Mouse (Mus musculus) hindlimb bud, embryonic 11.5 days (tissue): ENCODE measurements at regions not wholly inside any gene's neighbourhood (a gene's known extent, or its start where the extent isn't known, plus 50 kb on each side); places are given as distances from the start of the nearest gene placed in this dataset.

ENCODE experiments used
- DNase-seq: peaks from one replicate; pipeline ENCODE4 v3.0.0-alpha.2; 2012; ENCODE audit warnings: low read depth, low spot score; ENCODE audit errors: extremely low spot score

DNA sequence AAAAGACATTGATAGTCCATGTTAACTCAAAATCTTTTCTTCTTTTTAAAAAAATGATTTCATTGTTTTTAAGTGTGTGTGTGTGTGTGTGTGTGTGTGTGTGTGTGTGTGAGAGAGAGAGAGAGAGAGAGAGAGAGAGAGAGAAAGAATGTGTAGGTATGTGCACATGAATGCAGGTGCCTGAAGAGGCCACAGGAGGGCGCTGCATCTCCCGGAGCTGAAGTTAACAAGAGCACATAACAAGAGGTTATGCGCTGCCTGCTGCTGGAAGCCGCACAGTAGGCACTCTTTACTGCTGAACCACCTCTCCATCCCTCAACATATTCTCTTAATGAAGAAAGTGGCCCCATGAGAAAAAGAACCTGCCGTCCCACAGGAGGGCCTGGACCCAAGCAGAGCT is 172.6 kb upstream of the Kazn start:
- DNase-seq = no peak

DNA sequence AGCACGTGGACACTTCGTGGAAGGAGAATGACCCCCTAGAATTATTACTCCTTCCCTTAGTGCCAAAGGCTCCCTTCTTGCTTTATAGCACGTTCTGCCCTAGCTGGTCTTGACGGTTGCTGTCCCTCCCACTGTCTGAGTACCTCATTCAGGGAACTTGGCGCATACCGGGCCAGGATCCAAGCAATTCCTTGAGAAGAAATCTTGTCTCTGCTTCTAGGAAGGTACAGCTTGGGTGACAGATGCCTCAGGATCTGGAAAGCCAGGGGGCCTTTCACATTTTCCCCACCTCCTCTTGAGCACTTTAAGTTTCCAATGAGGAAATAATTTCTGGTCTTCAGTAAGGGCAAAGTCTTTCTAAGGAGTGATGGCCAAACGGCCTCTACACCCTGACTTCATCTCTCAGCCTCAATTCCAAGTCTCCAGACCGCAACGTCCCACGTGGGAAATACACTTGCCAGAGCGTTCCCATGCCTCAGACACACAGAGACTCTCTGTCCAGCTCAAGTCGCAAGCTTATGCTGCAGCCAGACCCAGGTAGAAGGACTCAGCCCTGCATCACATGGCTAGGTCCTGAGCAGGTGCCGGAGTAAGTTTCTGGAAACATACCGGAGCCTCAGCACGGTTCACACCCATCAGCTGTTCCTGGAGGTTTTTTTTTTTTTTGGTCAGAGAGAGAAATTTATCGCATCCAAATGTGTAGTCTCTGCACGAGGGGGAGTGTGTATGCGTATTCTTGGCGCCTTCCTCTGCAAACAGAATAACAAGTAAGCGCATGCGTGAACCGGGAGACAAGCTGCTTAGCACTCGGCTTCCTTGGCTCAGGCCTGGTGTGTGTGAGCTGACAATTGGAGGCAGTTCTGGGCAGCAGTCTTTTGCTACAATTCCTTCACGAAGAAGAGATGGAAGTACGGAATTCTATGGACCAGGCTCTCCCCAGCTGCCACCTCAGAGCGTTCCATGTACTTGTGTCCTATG is 171.7 kb upstream of the Kazn start:
- DNase-seq = no peak

GRCm38 (mm10) chr4:142397858-142398257 is 158.7 kb upstream of the Kazn start:
- DNase-seq = no peak

- no peak for DNase-seq
Measured at GRCm38 (mm10) chr4:142392924-142393323, 153.7 kb upstream of the Kazn start.

- no peak for DNase-seq
Measured at GRCm38 (mm10) chr4:142390531-142391195, 151.5 kb upstream of the Kazn start.

- DNase-seq = no peak
Measured at GRCm38 (mm10) chr4:142388476-142388875, 149.3 kb upstream of the Kazn start.

DNA sequence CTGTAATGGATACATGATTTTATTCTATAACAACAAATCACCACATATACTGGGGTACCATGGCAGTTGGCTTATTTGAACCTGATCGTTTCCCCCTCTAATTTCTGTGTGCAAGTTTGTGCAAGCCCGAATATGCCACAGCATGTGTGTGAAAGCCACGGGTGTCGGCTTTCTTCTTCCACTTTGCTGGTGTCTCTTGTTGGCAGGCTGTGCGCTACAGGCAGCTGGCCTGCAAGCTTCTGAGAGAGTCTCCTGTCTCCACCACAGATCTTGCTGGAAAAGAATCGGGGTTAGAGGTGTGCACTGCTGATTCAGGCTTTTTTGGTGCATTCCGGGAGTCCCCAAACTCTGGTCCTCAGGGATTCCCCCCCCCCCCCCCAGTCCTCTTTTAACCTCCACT is 142.0 kb upstream of the Kazn start:
- DNase-seq = no peak

GRCm38 (mm10) chr4:142378452-142378851 is 139.3 kb upstream of the Kazn start:
- no peak for DNase-seq

DNA sequence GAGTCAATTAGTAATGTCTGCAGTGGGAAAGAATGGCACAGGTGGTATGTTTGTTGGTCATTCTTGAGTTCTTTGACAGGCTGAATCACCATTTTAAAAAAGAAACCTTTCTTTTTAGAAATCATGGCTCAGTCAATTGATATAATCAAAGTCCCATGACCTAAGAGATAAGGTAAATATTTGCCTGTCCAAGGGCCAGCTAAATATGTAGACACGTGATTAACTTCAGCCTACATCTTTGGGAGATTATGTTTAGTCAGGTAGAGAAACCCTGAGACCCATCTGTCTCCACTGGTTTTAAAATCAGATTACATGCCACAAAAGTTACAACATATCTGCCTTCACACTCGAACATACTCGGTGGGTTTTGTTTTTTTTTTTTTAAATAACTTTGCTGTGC is 128.6 kb upstream of the Kazn start:
- DNase-seq = no peak

GRCm38 (mm10) chr4:142362071-142362470 is 122.9 kb upstream of the Kazn start:
- DNase-seq = no peak

- DNase-seq = no peak
Measured at GRCm38 (mm10) chr4:142358866-142359265, 119.7 kb upstream of the Kazn start.

- no peak for DNase-seq
Measured at GRCm38 (mm10) chr4:142355387-142355786, 116.2 kb upstream of the Kazn start.

DNA sequence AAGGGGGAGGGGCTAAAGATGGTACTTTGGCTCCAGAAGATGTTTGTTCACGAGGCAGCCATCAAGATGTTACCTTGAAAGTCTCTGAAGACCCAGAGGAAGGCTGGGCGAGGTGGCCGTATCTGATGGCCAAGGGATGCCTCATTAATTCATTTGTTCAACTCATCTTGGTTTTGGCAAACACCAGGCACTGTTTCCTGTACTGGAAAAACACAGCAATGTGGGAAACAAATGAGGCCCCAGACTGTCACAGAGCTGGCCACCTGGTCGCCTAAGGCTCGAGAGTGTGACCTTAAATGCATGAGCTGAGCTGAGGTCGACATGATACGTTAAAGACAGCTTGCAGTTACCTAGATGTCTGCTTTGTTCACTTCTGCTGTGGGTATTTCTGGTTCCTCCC is 114.3 kb upstream of the Kazn start:
- no peak for DNase-seq

- DNase-seq = no peak
Measured at GRCm38 (mm10) chr4:142351831-142352230, 112.6 kb upstream of the Kazn start.

DNA sequence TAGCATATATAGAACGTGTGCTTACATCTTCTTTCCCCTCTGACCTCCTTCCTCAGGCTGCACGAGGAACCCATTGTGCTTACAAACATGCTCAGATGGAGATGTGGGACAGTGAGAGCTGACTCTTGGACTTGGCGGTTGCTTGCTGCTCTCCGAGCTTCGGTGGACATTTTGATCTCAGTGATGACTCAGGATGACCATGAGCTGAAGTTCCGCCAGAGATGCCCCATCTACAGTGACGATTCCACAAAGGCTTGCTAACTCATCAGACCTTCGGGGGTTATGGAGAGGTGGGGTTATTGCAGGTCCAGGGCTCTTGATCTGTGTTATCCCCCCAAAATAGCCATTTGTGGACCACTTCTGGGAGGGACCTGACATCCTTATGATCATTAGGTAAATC is 111.8 kb upstream of the Kazn start:
- DNase-seq = no peak

DNA sequence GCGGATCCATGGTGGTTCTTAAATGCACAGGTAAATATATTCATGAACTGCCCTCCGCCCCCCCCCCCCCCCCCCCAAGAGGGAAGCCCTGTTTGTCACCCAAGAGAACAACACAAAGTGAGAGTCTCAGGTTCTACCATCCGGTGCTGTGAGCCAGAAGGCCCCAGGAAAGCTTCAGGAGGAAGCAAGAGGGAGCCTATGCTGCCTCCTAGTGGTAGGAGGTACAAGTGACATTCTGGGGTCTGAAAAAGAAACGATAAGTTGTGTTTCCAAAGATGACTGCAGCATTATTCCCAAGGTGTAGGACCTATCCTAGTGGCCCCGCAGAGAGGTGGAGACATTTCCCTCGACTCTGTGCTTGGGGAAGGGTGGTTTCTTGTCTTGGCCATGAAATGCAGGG is 109.7 kb upstream of the Kazn start:
- DNase-seq = no peak

DNA sequence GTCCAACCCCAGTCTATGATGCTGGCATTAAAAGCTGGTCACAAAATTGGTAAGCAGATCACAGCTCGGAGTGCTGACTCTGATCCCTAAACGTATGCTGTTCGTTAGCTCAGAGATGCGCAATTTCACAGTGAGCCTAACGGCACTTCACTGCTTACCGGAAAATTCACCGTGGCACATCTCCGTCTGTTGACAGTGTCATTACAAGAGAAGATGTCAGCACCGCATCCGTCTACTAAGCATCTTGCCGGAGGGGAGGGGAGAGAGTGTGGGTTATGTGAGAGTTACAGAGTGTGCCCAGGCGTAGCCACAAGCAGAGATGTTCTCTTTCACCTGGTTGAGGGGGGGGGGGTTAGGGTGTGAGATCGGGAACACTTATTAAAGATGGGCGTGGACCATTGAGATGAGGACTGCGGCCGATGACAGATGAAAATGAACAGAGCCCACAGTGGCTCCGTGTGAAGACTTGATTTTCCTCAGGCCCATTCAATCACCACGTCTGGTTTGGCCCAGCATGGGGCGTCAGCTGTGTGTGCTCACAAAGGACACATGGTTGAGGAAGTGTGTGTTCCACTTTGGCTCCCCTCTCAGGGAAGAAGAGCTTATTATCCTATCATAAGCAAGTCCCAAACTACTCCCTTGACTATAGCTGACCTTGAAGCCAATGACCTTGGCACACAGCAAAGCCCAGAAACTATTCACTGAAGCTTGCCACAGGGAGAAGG is 103.4 kb upstream of the Kazn start:
- DNase-seq = no peak

DNA sequence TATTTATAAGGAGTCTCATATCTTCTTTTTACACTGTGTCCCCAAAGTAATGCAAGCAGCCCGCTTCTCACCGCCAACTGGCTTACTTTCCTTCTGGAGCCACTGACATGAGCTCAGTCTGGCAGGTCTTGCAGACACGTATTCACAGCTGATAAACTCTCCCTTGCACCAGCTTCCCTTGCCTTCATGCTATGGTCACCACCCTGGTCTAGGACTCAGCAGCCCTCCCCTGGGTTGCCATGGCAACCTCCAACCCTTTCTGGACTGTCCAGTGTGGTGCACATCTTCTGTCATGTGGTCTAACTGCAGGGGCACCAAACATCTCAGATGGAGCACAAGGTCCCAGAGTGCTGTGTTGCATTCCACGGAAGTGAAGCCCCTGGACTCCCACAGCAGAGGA is 102.1 kb upstream of the Kazn start:
- DNase-seq = no peak

GRCm38 (mm10) chr4:142340057-142340456 is 100.9 kb upstream of the Kazn start:
- DNase-seq = no peak

DNA sequence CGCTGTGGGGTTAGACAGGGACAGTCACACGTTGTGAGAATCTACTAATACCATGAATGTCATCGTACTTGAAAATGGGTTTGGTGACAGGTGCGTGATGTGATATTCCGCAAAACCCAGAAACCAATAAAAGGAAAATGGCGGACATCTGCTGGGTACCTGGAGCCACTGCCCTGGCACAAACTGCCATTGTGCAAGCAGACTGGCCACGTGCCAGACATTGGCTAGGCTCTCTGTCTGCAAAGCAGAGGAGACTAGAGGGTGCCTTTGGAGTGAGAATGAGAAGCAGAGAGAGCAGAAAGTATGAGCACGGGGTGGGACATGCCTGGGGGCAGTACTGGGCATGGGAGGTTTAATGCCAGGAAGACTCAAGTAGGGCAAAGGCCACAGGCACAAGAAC is 98.5 kb upstream of the Kazn start:
- no peak for DNase-seq

- DNase-seq = no peak
Measured at GRCm38 (mm10) chr4:142336943-142337342, 97.7 kb upstream of the Kazn start.

GRCm38 (mm10) chr4:142334084-142334483 is 94.9 kb upstream of the Kazn start:
- no peak for DNase-seq
